Comparison of ENCODE assay signal across 18 mouse cellular contexts in genomic region chr14:123595265-123595664, GRCm38 (mm10). TPM values are rescaled to one million over a fixed set of nuclear protein-coding genes. Genes with fewer than 3 reads are reported as not detected.
"Had no signal": no experiment of that assay in that cellular context is flagged by ENCODE, and none has a peak within 500 bp of the region (broad histone marks: within the 10 kb centered on the region; RNA-seq: fewer than 3 reads in every experiment).

No protein-coding gene starts in this region.

- H3K9ac ChIP-seq: limb, embryonic 13.5 days; liver, embryonic 14.5 days had no signal

- H3K4me3 ChIP-seq: limb, embryonic 13.5 days had no signal

- H3K9me3 ChIP-seq: limb, embryonic 13.5 days had no signal

- H3K4me2 ChIP-seq: limb, embryonic 13.5 days had no signal

- H3K27me3 ChIP-seq: limb, embryonic 13.5 days had no signal

- H3K4me1 ChIP-seq: limb, embryonic 13.5 days had no signal

- H3K36me3 ChIP-seq: limb, embryonic 13.5 days had no signal

- H3K27ac ChIP-seq: kidney, postnatal 0 days; limb, embryonic 13.5 days; liver, embryonic 14.5 days had no signal

- DNase-seq: kidney, adult 11 months; kidney, adult 9 months; kidney, postnatal 36 days; layer of hippocampus, adult 9-11 months; layer of hippocampus, postnatal 36 days; lung, adult 18-20 months; midbrain, embryonic 14.5 days; retina, postnatal 1 day; right cerebral cortex, postnatal 4 days; spleen, adult 18-20 months; thymus, adult 18-20 months; thymus, postnatal 25 days had no signal

RNA-seq across cellular contexts. Expression of gene Nalcn, which starts 31.7 kb away (rescaled TPM):
- total RNA-seq: megakaryocyte-erythroid progenitor cell, adult 5-6 weeks; monocyte, adult 5-6 weeks had no signal
- polyA plus RNA-seq: liver, adult 2 months; liver, embryonic 14.5 days had no signal
